Mouse (Mus musculus): Measurements from ENCODE around the gene Ctse. TPM values are rescaled to one million over a fixed set of nuclear protein-coding genes. Genes with fewer than 3 reads are reported as not detected.

The Ctse gene
- polyA plus RNA-seq, 1 experiment, result 118 TPM

DNA sequence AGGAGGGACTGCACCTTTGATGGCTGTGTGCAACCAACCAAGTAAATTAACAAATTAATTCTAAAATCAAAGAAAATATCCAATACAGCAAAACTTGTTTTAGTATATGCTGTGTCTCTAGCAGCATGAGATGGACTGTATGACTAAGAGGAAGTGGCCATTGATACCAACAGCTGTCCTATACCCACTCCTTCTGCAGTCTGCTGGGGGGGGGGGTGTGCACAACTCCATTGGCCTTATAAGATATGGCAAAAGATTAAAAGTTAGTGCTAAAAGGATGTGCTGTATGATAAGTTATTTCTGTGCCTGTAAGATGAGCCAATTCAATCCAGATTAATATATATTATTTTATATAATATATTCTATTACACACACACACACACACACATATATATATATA lies 3.6 kb upstream of the Ctse start:
- no peak overlapping the region for H3K4me3 ChIP-seq (replicated peaks; ENCODE audit: control insufficient read depth, low read depth, low read length)
- H3K4me1 ChIP-seq (ENCODE audit: control insufficient read depth, insufficient read depth, low read length), result peaks cover 1% of the 10 kb centered on the region; the same call in 1 of the 2 replicates
- TF ChIP-seq CTCF (IDR thresholded peaks at IDR 0.05; ENCODE audit: control insufficient read depth, insufficient read depth, low read length) (no peak), POLR2A (IDR thresholded peaks at IDR 0.05; ENCODE audit: borderline replicate concordance, control insufficient read depth, low read depth, low read length) (no peak)

GRCm38 (mm10) chr1:131638541-131639421 lies 675 bp downstream of the Ctse start:
- Histone ChIP-seq H3K4me1 (ENCODE audit: control insufficient read depth, insufficient read depth, low read length) (peaks cover 1% of the 10 kb centered on the region; the same call in 1 of the 2 replicates), H3K27ac (ENCODE audit: control insufficient read depth, insufficient read depth, low read depth, low read length, poor library complexity) (peak overlapping the region; percentile 95; the same call in 1 of the 2 replicates), H3K4me3 (replicated peaks; ENCODE audit: control insufficient read depth, low read depth, low read length) (peak overlapping the region; percentile 97)
- no peak for TF ChIP-seq CTCF (IDR thresholded peaks at IDR 0.05; ENCODE audit: control insufficient read depth, insufficient read depth, low read length)
- no peak for TF ChIP-seq POLR2A (IDR thresholded peaks at IDR 0.05; ENCODE audit: borderline replicate concordance, control insufficient read depth, low read depth, low read length)
- 3% methylated on average over 9 of the region's 9 CpGs for WGBS

More for the DNA sequence above, 3.6 kb upstream of the Ctse start:
- H3K27ac ChIP-seq (ENCODE audit: control insufficient read depth, insufficient read depth, low read depth, low read length, poor library complexity), result no peak overlapping the region

- peak overlapping the region; percentile 59 for H3K4me3 ChIP-seq (replicated peaks; ENCODE audit: control insufficient read depth, low read depth, low read length)
- 56% methylated on average over 4 of the region's 4 CpGs for WGBS
These were observed 2.0 kb downstream of the Ctse start for GRCm38 (mm10) chr1:131640062-131640461.

GRCm38 (mm10) chr1:131641565-131641964 lies 3.5 kb downstream of the Ctse start:
- whole genome bisulfite sequencing, result 94% methylated on average over 13 of the region's 13 CpGs
- TF ChIP-seq CTCF (IDR thresholded peaks at IDR 0.05; ENCODE audit: control insufficient read depth, insufficient read depth, low read length) (no peak), POLR2A (IDR thresholded peaks at IDR 0.05; ENCODE audit: borderline replicate concordance, control insufficient read depth, low read depth, low read length) (no peak)
- Histone ChIP-seq H3K4me1 (ENCODE audit: control insufficient read depth, insufficient read depth, low read length) (peaks cover 1% of the 10 kb centered on the region; the same call in 1 of the 2 replicates), H3K27ac (ENCODE audit: control insufficient read depth, insufficient read depth, low read depth, low read length, poor library complexity) (no peak overlapping the region), H3K4me3 (replicated peaks; ENCODE audit: control insufficient read depth, low read depth, low read length) (no peak overlapping the region)

More at GRCm38 (mm10) chr1:131640062-131640461, 2.0 kb downstream of the Ctse start:
- Histone ChIP-seq H3K4me1 (ENCODE audit: control insufficient read depth, insufficient read depth, low read length) (peaks cover 1% of the 10 kb centered on the region; the same call in 1 of the 2 replicates), H3K27ac (ENCODE audit: control insufficient read depth, insufficient read depth, low read depth, low read length, poor library complexity) (no peak overlapping the region)
- no peak for TF ChIP-seq POLR2A (IDR thresholded peaks at IDR 0.05; ENCODE audit: borderline replicate concordance, control insufficient read depth, low read depth, low read length)
- TF ChIP-seq CTCF (IDR thresholded peaks at IDR 0.05; ENCODE audit: control insufficient read depth, insufficient read depth, low read length), result no peak

- 88% methylated on average over 2 of the region's 2 CpGs for WGBS
- H3K27ac ChIP-seq (ENCODE audit: control insufficient read depth, insufficient read depth, low read depth, low read length, poor library complexity), result peak overlapping the region; percentile 34
- peaks cover 1% of the 10 kb centered on the region; the same call in 1 of the 2 replicates for H3K4me1 ChIP-seq (ENCODE audit: control insufficient read depth, insufficient read depth, low read length)
- no peak for TF ChIP-seq POLR2A (IDR thresholded peaks at IDR 0.05; ENCODE audit: borderline replicate concordance, control insufficient read depth, low read depth, low read length)
- no peak for TF ChIP-seq CTCF (IDR thresholded peaks at IDR 0.05; ENCODE audit: control insufficient read depth, insufficient read depth, low read length)
- H3K4me3 ChIP-seq (replicated peaks; ENCODE audit: control insufficient read depth, low read depth, low read length), result no peak overlapping the region
These were observed 4.1 kb downstream of the Ctse start for GRCm38 (mm10) chr1:131642251-131642650.

GRCm38 (mm10) chr1:131652670-131653443 lies 14.8 kb downstream of the Ctse start:
- no peak for TF ChIP-seq CTCF (IDR thresholded peaks at IDR 0.05; ENCODE audit: control insufficient read depth, insufficient read depth, low read length)
- TF ChIP-seq POLR2A (IDR thresholded peaks at IDR 0.05; ENCODE audit: borderline replicate concordance, control insufficient read depth, low read depth, low read length), result no peak
- Histone ChIP-seq H3K27ac (ENCODE audit: control insufficient read depth, insufficient read depth, low read depth, low read length, poor library complexity) (no peak overlapping the region; the same call in 1 of the 2 replicates), H3K4me3 (replicated peaks; ENCODE audit: control insufficient read depth, low read depth, low read length) (no peak overlapping the region), H3K4me1 (ENCODE audit: control insufficient read depth, insufficient read depth, low read length) (peaks cover under 1% of the 10 kb centered on the region; the same call in 1 of the 2 replicates)
- WGBS, result 68% methylated on average over 12 of the region's 12 CpGs

DNA sequence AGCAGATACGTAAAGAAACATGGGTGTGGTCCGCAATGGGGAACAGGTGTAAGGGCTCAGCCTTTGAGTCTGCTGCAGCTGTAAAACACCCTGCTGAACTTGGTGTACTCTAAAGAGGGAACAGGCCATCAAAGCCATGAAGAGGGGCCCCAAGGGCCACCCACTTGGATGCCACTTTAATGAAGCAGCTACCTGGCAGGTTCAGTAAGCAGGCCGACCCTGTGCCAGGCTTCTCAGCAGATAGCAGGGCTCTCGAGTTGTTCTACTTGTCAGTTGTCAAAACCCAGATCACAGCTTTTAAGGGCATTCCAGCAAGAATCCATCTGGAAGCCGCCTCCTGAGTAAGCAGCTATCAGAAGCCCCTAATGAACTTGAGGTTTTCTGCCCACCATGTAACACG lies 17.5 kb downstream of the Ctse start:
- no peak overlapping the region for H3K27ac ChIP-seq (ENCODE audit: control insufficient read depth, insufficient read depth, low read depth, low read length, poor library complexity)
- peaks cover 1% of the 10 kb centered on the region; the same call in 1 of the 2 replicates for H3K4me1 ChIP-seq (ENCODE audit: control insufficient read depth, insufficient read depth, low read length)
- H3K4me3 ChIP-seq (replicated peaks; ENCODE audit: control insufficient read depth, low read depth, low read length), result no peak overlapping the region
- TF ChIP-seq CTCF (IDR thresholded peaks at IDR 0.05; ENCODE audit: control insufficient read depth, insufficient read depth, low read length), result no peak
- no peak for TF ChIP-seq POLR2A (IDR thresholded peaks at IDR 0.05; ENCODE audit: borderline replicate concordance, control insufficient read depth, low read depth, low read length)
- 81% methylated on average over 6 of the region's 6 CpGs for WGBS

GRCm38 (mm10) chr1:131657945-131658354 lies 19.8 kb downstream of the Ctse start:
- H3K4me1 ChIP-seq (ENCODE audit: control insufficient read depth, insufficient read depth, low read length), result peaks cover 1% of the 10 kb centered on the region; the same call in 1 of the 2 replicates
- 1% methylated on average over 11 of the region's 11 CpGs for WGBS
- TF ChIP-seq POLR2A (IDR thresholded peaks at IDR 0.05; ENCODE audit: borderline replicate concordance, control insufficient read depth, low read depth, low read length) (no peak; the same call in 1 of the 2 replicates), CTCF (IDR thresholded peaks at IDR 0.05; ENCODE audit: control insufficient read depth, insufficient read depth, low read length) (peak; percentile 99)
- H3K4me3 ChIP-seq (replicated peaks; ENCODE audit: control insufficient read depth, low read depth, low read length), result no peak overlapping the region
- peak overlapping the region; percentile 34; the same call in 1 of the 2 replicates for H3K27ac ChIP-seq (ENCODE audit: control insufficient read depth, insufficient read depth, low read depth, low read length, poor library complexity)

Data from bone marrow, adult 2 months (tissue).